Mouse (Mus musculus) liver, embryonic 12.5 days (tissue): ENCODE data around the gene Ptprg. TPM values are rescaled to one million over a fixed set of nuclear protein-coding genes. Genes with fewer than 3 reads are reported as not detected.

Source experiments
- ATAC-seq: fragments of 200-750 bp; cut with Nextera tagmentation; 2 replicates; pipeline ENCODE4 v1.8.0; 2017; ENCODE audit warnings: moderate number of reproducible peaks, mild to moderate bottlenecking, moderate library complexity
- H3K27ac ChIP-seq: fragments of 300-500 bp; sonication (generic); 2 replicates; pipeline ENCODE4 v1.5.1; 2016; ENCODE audit warnings: mild to moderate bottlenecking
- H3K27me3 ChIP-seq: fragments of 300-500 bp; sonication (generic); replicated peaks from 2 replicates; pipeline ENCODE4 v1.6.1; 2016; ENCODE audit warnings: mild to moderate bottlenecking, moderate library complexity
- H3K36me3 ChIP-seq: fragments of 300-500 bp; sonication (generic); 2 replicates; pipeline ENCODE4 v1.6.1; 2016; ENCODE audit warnings: mild to moderate bottlenecking, moderate library complexity
- H3K4me1 ChIP-seq: fragments of 300-500 bp; sonication (generic); 2 replicates; pipeline ENCODE4 v1.6.1; 2016
- H3K4me2 ChIP-seq: fragments of 300-500 bp; sonication (generic); 2 replicates; pipeline ENCODE4 v1.6.1; 2016; ENCODE audit warnings: mild to moderate bottlenecking, moderate library complexity
- H3K4me3 ChIP-seq: fragments of 300-500 bp; sonication (generic); 2 replicates; pipeline ENCODE4 v1.5.1; 2016; ENCODE audit warnings: mild to moderate bottlenecking, moderate library complexity
- H3K9ac ChIP-seq: fragments of 300-500 bp; sonication (generic); 2 replicates; pipeline ENCODE4 v1.6.1; 2016; ENCODE audit warnings: mild to moderate bottlenecking, moderate library complexity
- H3K9me3 ChIP-seq: fragments of 300-500 bp; sonication (generic); replicated peaks from 2 replicates; pipeline ENCODE4 v1.6.1; 2016; ENCODE audit warnings: mild to moderate bottlenecking, moderate library complexity
- WGBS: fragments of 180-500 bp; shearing (Covaris S2); methylation state at CpG from one replicate; pipeline ENCODE4 v1.1.7; 2016; ENCODE audit not compliant: insufficient replicate concordance; 5-methylcytosine and 5-hydroxymethylcytosine counted together
- polyA plus RNA-seq: library from polyadenylated mRNA; unstranded; fragments of >200 nt; fragmentation: Nextera tagmentation; extraction: Ambion mirVana; gene quantifications from 2 replicates; pipeline ENCODE4 v1.2.1, GENCODE M21; 2016

Gene Ptprg
- polyA plus RNA-seq, 1 experiment from 2014 or later, result 4.8 TPM

DNA sequence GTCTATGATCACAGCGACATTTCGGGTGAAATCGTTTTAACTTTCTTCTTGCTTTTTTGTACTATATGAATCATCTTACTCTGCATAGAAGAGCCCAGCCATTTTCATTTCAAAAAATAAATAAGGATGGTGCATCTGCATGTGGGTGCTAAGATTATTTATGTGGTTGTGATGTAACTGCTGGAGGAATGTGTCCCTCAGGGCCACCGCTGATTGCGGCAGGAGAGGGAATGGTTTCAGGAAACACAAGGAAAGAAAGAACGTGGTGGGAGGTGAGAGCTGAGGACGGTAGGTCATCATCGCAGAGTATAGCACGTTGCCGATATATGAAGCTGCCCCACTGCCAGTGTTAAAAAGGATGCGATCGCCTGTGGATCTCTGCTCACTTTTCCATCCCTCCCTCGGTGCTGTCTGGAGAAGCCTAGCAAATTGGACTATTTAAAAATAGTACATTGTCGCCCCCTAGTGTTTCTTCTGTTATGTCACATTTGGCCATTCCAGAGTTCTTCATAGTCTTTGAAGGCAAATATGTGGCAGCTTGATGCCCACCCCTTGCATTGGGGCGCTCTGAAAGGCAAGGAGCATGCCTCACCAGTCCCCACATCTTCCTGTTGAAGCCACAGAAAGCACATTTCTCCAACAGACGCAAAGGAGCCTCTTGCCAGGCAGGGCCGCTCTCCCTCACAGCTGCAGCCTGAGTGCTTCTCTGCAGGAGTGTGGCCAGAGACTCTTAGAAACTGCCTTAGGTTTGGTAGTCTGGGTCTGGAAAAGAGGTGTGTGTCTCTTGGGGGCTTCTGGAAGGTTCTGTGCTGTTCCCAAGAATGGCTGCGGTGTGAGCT lies 586.5 kb downstream of the Ptprg start:
- Histone ChIP-seq H3K27ac (no peak overlapping the region), H3K9ac (no peak overlapping the region), H3K9me3 (no peaks in the 10 kb centered on the region), H3K4me3 (no peak overlapping the region), H3K4me2 (no peak overlapping the region), H3K27me3 (no peaks in the 10 kb centered on the region), H3K4me1 (0 out of 2 replicates have a peak, but pooled peaks cover 2% of the 10 kb centered on the region), H3K36me3 (no peaks in the 10 kb centered on the region)
- 47% methylated on average over 18 of the region's 18 CpGs for WGBS
- ATAC-seq, result no peak

DNA sequence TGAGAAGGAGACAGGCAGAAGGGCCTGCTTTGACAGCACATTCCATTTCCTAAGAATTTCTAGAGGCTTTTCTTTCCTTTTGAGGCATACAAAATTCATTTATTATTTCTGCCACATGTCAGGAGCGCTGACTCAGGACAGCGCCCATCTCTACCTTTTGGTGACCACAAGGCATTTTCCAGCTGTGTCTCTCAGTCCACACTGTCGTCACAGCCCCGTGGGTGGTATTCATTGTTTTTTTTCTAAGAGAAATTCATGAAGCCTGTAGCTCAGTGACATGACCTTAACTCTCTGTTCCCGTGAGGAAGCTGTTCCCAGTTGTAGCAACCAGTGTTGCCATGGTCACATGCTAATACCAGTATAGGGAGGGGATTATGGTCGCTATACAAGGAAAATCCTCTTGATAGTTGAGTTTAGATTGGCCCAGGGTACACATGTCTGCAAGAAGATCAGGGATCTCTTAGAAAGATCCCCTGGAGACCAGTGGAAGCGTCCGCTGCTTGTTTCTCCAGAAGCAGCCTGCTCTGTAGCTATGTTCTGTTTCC lies 590.7 kb downstream of the Ptprg start:
- Histone ChIP-seq H3K27me3 (no peaks in the 10 kb centered on the region), H3K36me3 (no peaks in the 10 kb centered on the region), H3K4me3 (no peak overlapping the region), H3K9me3 (no peaks in the 10 kb centered on the region), H3K4me2 (no peak overlapping the region), H3K4me1 (no peaks in the 10 kb centered on the region), H3K27ac (no peak overlapping the region), H3K9ac (no peak overlapping the region)
- no peak for ATAC-seq
- WGBS, result 74% methylated on average over 8 of the region's 8 CpGs

DNA sequence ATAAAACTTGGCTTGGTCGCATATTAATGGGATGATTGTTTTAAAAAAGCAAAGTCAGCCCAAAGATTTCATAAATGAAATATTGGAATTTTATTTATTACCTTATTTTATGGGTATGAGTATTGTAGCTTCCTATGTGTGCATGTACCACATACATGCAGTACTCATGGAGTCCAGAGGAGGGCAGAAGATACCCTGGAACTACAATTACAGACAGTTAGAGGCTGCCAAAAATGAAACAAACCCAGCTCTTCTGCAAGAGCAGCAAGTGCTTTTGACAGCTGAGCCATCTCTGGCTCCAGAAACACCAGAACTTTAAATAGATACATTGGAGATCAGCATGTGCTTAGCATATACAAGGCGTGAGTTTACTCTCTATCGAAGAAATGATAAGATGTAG lies 592.6 kb downstream of the Ptprg start:
- Histone ChIP-seq H3K27me3 (no peaks in the 10 kb centered on the region), H3K27ac (no peak overlapping the region), H3K9ac (no peak overlapping the region), H3K4me2 (no peak overlapping the region), H3K36me3 (no peaks in the 10 kb centered on the region), H3K4me3 (no peak overlapping the region), H3K4me1 (no peaks in the 10 kb centered on the region), H3K9me3 (no peaks in the 10 kb centered on the region)
- 80% methylated on average over 3 of the region's 3 CpGs for WGBS
- ATAC-seq, result no peak

DNA sequence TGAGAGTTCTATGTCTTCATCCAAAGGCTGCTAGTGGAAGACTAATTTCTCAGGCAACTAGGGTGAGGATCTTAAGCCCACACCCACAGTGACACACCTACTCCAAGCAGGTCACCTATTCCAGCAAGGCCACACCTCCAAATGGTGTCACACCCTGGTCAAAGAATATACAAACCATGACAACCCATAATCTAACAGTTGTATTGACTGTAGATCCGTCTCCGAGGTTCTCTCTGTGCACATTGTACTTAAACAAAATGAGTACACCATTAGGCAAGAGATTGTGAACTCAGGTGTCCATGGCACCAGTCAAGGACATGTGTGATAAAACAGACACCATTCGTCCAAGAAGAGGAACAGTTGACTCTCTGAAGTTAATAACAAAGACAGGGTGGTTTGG lies 596.2 kb downstream of the Ptprg start:
- Histone ChIP-seq H3K36me3 (no peaks in the 10 kb centered on the region), H3K27me3 (no peaks in the 10 kb centered on the region), H3K4me1 (no peaks in the 10 kb centered on the region), H3K9ac (no peak overlapping the region), H3K27ac (no peak overlapping the region), H3K9me3 (no peaks in the 10 kb centered on the region), H3K4me3 (no peak overlapping the region), H3K4me2 (no peak overlapping the region)
- no peak for ATAC-seq
- WGBS, result 63% methylated on average over 3 of the region's 3 CpGs

DNA sequence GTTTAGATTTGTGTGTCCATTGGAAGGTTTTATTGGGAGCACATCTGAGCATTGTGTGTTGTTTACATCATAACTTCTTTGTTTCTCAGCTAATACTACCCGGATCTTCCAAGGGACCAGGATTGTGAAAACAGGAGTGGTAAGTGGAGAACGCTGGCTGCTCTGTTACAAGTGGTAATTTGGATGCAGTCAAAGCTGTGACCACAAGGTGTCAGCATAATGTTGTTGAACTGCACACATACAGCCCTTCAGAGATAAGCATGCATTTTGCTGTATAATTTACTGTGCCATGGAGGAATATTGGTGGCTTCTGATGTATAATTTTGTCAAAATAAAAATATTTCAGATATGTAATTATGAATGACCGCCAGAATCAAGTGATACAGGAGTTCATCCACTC lies 598.6 kb downstream of the Ptprg start:
- no peak overlapping the region for H3K9ac ChIP-seq
- H3K4me1 ChIP-seq, result no peaks in the 10 kb centered on the region
- no peak overlapping the region for H3K4me3 ChIP-seq
- no peak overlapping the region for H3K27ac ChIP-seq
- no peaks in the 10 kb centered on the region for H3K36me3 ChIP-seq
- H3K27me3 ChIP-seq, result no peaks in the 10 kb centered on the region
- H3K9me3 ChIP-seq, result no peaks in the 10 kb centered on the region
- no peak for ATAC-seq
- no peak overlapping the region for H3K4me2 ChIP-seq
- WGBS, result 37% methylated on average over 3 of the region's 3 CpGs

DNA sequence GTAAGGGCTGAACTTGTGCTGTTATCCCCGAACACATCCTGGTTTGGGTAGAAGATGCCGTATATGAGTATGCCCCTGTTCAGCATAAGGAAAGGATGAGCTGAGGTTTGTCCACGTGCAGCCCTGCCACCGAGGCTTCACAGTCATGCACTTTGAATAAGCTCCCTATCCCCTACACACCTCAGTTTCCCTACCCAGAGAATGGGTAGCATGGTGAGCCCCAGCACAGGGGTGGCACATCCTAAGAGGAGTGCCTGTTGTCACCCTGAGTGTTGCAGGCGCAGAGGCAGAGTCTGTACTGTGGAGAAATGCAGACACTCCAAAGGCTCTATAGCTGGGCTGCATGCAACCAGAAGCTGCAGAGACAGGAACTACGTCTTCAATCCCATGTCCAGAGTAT lies 599.4 kb downstream of the Ptprg start:
- Histone ChIP-seq H3K9ac (no peak overlapping the region), H3K27ac (no peak overlapping the region), H3K4me3 (no peak overlapping the region), H3K36me3 (no peaks in the 10 kb centered on the region), H3K4me1 (no peaks in the 10 kb centered on the region), H3K9me3 (no peaks in the 10 kb centered on the region), H3K4me2 (no peak overlapping the region), H3K27me3 (no peaks in the 10 kb centered on the region)
- no peak for ATAC-seq
- 68% methylated on average over 6 of the region's 6 CpGs for WGBS

DNA sequence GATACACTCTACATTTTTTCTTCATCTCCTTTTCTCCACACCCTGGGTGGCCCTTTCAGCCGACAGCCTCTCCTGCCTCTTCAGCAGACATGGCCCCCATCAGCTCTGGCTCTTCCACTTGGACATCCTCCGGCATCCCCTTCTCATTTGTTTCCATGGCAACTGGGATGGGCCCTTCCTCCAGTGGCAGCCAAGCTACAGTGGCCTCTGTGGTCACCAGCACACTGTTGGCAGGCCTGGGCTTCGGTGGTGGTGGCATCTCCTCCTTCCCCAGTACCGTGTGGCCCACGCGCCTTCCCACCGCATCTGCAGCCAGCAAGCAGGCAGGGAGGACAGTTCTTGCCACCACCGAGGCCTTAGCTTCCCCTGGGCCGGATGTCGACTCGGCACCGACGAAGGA lies 600.3 kb downstream of the Ptprg start:
- Histone ChIP-seq H3K27ac (no peak overlapping the region), H3K9ac (no peak overlapping the region), H3K4me3 (no peak overlapping the region), H3K4me2 (no peak overlapping the region), H3K9me3 (no peaks in the 10 kb centered on the region), H3K36me3 (no peaks in the 10 kb centered on the region), H3K4me1 (no peaks in the 10 kb centered on the region), H3K27me3 (no peaks in the 10 kb centered on the region)
- 83% methylated on average over 13 of the region's 13 CpGs for WGBS
- ATAC-seq, result no peak

DNA sequence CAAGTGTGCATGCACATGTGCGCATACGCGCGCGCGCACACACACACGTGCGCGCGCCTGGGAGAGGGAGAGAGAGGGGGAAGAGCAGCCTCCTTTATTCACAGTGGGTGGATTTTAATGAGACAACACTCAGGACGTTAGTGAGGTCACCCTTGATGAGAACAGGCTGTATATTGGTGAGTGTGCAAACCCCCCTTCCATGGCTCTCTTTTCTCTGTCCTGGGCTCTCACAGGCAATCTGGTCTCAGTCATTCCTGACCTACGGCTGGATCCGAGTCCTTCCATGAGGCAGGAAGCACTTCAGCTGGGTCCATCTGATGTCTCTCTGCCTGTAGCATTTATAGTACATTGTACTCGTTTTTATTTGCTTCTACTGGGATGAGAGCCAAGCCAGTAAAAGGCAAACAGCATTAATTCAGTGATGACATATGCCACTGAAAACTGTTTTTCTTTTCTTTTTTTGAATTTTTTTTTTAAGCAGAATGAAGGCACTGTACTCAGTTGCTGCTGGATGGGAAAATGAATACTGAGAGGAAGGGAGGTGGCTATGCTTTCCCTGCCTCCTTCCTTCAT lies 608.5 kb downstream of the Ptprg start:
- H3K36me3 ChIP-seq, result no peaks in the 10 kb centered on the region
- ATAC-seq, result no peak
- no peak overlapping the region for H3K9ac ChIP-seq
- H3K4me1 ChIP-seq, result no peaks in the 10 kb centered on the region
- WGBS, result 82% methylated on average over 14 of the region's 14 CpGs
- H3K9me3 ChIP-seq, result no peaks in the 10 kb centered on the region
- no peaks in the 10 kb centered on the region for H3K27me3 ChIP-seq
- no peak overlapping the region for H3K27ac ChIP-seq
- no peak overlapping the region for H3K4me3 ChIP-seq
- no peak overlapping the region for H3K4me2 ChIP-seq

DNA sequence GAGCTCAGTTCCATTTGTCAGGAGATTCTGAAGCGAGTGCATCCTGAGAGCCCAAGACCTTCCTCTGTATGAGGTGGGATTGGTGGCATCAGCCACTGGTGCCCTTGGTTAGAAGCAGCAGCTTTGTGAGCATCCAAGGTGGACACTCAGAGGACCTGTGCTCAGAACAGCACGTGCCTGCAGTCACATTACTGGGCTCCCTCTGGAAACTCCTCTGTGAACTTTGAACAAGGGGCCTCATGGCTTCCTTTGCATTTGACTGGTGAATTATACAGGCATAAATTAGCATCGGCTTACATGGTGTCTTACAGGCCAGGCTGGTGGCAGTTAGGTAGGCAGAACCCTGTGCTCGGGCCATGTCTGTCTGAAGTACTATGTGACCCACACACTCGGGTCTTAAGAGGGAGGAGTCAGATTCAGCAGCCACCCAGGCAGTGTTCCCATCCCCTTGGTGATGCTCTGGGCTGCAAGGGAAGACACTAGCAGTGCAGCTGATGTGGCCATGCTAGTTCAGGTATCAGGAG lies 609.1 kb downstream of the Ptprg start:
- Histone ChIP-seq H3K4me3 (no peak overlapping the region), H3K27ac (no peak overlapping the region), H3K36me3 (no peaks in the 10 kb centered on the region), H3K4me1 (no peaks in the 10 kb centered on the region), H3K9me3 (no peaks in the 10 kb centered on the region), H3K27me3 (no peaks in the 10 kb centered on the region), H3K9ac (no peak overlapping the region), H3K4me2 (no peak overlapping the region)
- no peak for ATAC-seq
- 60% methylated on average over 5 of the region's 5 CpGs for WGBS

DNA sequence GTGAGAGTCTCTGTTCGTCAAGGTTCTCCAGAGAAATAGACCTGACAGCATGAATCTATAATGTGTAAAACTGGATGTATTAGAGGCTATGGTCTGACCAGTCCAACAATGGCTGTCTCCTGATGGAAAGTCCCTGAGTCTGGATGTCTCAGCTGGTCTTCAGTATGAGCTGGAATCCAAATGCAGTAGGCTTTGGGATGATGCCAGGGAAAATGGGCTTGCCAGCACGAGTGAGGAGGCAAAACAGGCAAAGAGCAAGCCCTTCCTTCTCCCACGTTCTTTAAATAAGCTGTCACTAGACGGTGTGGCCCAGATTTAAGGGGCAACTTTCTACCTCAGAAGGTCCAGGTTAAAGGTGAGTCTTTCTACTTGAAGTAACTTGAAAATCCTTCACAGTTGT lies 609.9 kb downstream of the Ptprg start:
- Histone ChIP-seq H3K4me3 (no peak overlapping the region), H3K4me1 (no peaks in the 10 kb centered on the region), H3K9ac (no peak overlapping the region), H3K27me3 (no peaks in the 10 kb centered on the region), H3K36me3 (no peaks in the 10 kb centered on the region), H3K9me3 (no peaks in the 10 kb centered on the region), H3K27ac (no peak overlapping the region), H3K4me2 (no peak overlapping the region)
- no peak for ATAC-seq
- WGBS, result 68% methylated on average over 4 of the region's 4 CpGs

DNA sequence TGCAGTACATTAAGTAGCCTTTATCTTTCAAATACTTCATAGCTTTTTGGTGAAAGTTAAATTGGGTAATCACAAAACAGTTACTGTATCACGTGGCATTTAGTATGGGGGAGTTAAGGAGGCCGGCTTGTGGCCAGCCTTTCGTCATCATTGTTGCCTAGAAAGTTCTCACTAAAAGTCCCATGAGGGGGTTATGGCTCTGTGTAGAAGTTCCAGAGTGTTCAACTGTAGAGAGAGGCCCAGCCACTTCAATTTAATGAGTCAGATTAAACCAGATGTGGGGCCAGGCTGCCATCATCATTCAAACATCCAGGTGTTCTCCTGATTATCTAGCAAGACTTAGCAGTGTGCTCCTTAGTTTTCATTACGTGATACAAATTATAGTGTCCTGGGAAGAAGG lies 613.9 kb downstream of the Ptprg start:
- Histone ChIP-seq H3K9ac (no peak overlapping the region), H3K27ac (no peak overlapping the region), H3K4me2 (no peak overlapping the region), H3K27me3 (no peaks in the 10 kb centered on the region), H3K9me3 (no peaks in the 10 kb centered on the region), H3K4me3 (no peak overlapping the region), H3K36me3 (no peaks in the 10 kb centered on the region), H3K4me1 (no peaks in the 10 kb centered on the region)
- WGBS, result 66% methylated on average over 4 of the region's 4 CpGs
- ATAC-seq, result no peak

DNA sequence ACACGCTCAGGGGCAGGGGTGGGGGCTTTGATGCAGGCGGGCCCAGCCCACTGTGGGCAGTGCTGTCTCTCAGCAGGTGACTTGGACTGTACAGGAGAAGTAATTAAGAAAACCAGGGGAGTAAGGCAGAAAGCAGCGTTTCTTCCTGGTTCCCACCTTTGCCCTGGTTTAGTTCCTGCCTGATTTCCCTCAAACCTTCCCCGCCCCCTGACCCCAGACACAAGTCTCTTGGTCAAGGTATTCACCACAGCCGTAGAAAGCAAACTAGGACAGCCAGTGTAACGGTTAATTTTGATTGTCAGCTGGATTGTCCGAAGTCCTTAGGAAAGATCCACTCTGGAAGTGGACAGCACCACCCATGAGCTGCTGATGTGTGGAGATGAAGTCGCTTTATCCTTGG lies 614.3 kb downstream of the Ptprg start:
- Histone ChIP-seq H3K4me2 (no peak overlapping the region), H3K4me1 (no peaks in the 10 kb centered on the region), H3K4me3 (no peak overlapping the region), H3K9me3 (no peaks in the 10 kb centered on the region), H3K36me3 (no peaks in the 10 kb centered on the region), H3K27me3 (no peaks in the 10 kb centered on the region), H3K9ac (no peak overlapping the region), H3K27ac (no peak overlapping the region)
- no peak for ATAC-seq
- 64% methylated on average over 8 of the region's 8 CpGs for WGBS
